Mouse (Mus musculus) heart, embryonic 11.5 days (tissue): ENCODE measurements around the gene Dmxl2. TPM values are rescaled to one million over a fixed set of nuclear protein-coding genes. Genes with fewer than 3 reads are reported as not detected.

Source experiments
- ATAC-seq: fragments of 200-750 bp; cut with Nextera tagmentation; replicated peaks from 2 replicates; pipeline ENCODE4 v1.8.0; 2017; ENCODE audit warnings: moderate library complexity; ENCODE audit not compliant: insufficient number of reproducible peaks, low FRiP score, low TSS enrichment
- H3K27ac ChIP-seq: fragments of 300-500 bp; sonication (generic); 2 replicates; pipeline ENCODE4 v1.5.1; 2014; ENCODE audit warnings: mild to moderate bottlenecking, low read depth, low read length
- H3K27me3 ChIP-seq: fragments of 300-500 bp; sonication (generic); 2 replicates; pipeline ENCODE4 v1.6.1; 2014; ENCODE audit warnings: mild to moderate bottlenecking, low read length, mixed read lengths; ENCODE audit not compliant: control insufficient read depth, insufficient read depth
- H3K36me3 ChIP-seq: fragments of 300-500 bp; sonication (generic); 2 replicates; pipeline ENCODE4 v1.6.1; 2014; ENCODE audit warnings: mild to moderate bottlenecking, low read length, moderate library complexity, mixed read lengths; ENCODE audit not compliant: control insufficient read depth, insufficient read depth
- H3K4me1 ChIP-seq: fragments of 300-500 bp; sonication (generic); 2 replicates; pipeline ENCODE4 v1.6.1; 2014; ENCODE audit warnings: low read length; ENCODE audit not compliant: control insufficient read depth, insufficient read depth
- H3K4me2 ChIP-seq: fragments of 300-500 bp; sonication (generic); 2 replicates; pipeline ENCODE4 v1.6.1; 2014; ENCODE audit warnings: mild to moderate bottlenecking, moderate library complexity
- H3K4me3 ChIP-seq: fragments of 300-500 bp; sonication (generic); 2 replicates; pipeline ENCODE4 v1.5.1; 2014; ENCODE audit warnings: low read depth, low read length
- H3K9ac ChIP-seq: fragments of 300-500 bp; sonication (generic); 2 replicates; pipeline ENCODE4 v1.6.1; 2014; ENCODE audit warnings: mild to moderate bottlenecking, low read depth, low read length, moderate library complexity
- H3K9me3 ChIP-seq: fragments of 300-500 bp; sonication (generic); replicated peaks from 2 replicates; pipeline ENCODE4 v1.6.1; 2016; ENCODE audit warnings: low read length; ENCODE audit not compliant: control insufficient read depth
- WGBS: fragments of 180-500 bp; shearing (Covaris S2); extraction: QIAGEN DNeasy Blood & Tissue Kit; methylation state at CpG from one replicate; pipeline ENCODE4 v1.1.7; 2014; ENCODE audit not compliant: insufficient replicate concordance; 5-methylcytosine and 5-hydroxymethylcytosine counted together
- polyA plus RNA-seq: library from polyadenylated mRNA; unstranded; fragments of >200 nt; fragmentation: Nextera tagmentation; extraction: Ambion mirVana; gene quantifications from 2 replicates; pipeline ENCODE4 v1.2.1, GENCODE M21; 2014

Dmxl2 gene
- polyA plus RNA-seq, 1 experiment from 2014 or later, result 12.5 TPM

DNA sequence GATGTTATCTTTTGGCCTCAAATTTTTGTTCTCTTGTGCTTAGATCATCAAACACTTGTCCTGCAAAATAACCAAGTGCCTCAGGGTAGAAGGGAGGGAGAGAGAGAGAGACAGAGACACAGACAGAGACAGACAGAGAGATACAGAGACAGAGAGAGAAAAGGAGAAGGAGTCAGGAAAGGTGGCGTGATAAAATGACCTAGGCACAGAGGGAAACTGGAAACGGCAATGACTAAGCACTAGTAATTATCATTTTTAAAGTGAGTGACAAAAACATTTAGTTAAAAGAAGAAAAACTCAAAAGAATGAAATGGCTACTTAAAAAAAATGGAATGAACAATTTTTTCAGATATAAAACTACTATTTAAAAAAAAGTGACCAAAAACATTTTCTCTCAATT is 11.8 kb downstream of the Dmxl2 start:
- Histone ChIP-seq H3K4me1 (no peaks in the 10 kb centered on the region), H3K36me3 (no peaks in the 10 kb centered on the region), H3K4me2 (no peak overlapping the region), H3K27ac (no peak overlapping the region), H3K9me3 (no peaks in the 10 kb centered on the region), H3K4me3 (no peak overlapping the region), H3K9ac (no peak overlapping the region), H3K27me3 (no peaks in the 10 kb centered on the region)
- no peak for ATAC-seq
- WGBS, result 55% methylated on average over 2 of the region's 2 CpGs

DNA sequence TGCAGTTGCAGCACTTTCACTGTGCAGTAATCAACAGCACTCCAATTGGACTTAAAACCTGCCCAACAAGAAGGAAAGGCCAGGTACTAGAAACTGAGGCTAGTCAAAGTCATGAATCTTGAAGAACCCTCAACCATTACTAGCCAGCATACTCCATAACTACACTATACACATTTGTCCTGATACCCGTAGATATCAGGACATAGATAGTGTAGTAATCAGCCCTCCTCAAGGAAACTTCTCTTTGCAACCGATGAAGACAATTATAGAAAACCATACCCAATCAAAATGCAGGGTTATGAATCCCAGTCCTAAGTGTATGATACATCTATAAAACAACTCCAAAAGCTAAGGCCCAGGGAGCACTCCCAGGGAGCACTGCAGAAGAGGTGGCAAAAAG is 16.5 kb downstream of the Dmxl2 start:
- Histone ChIP-seq H3K27me3 (no peaks in the 10 kb centered on the region), H3K27ac (no peak overlapping the region), H3K9ac (no peak overlapping the region), H3K9me3 (no peaks in the 10 kb centered on the region), H3K4me1 (no peaks in the 10 kb centered on the region), H3K4me2 (no peak overlapping the region), H3K4me3 (no peak overlapping the region), H3K36me3 (no peaks in the 10 kb centered on the region)
- no peak for ATAC-seq
- WGBS, result 79% methylated on average over 2 of the region's 2 CpGs

DNA sequence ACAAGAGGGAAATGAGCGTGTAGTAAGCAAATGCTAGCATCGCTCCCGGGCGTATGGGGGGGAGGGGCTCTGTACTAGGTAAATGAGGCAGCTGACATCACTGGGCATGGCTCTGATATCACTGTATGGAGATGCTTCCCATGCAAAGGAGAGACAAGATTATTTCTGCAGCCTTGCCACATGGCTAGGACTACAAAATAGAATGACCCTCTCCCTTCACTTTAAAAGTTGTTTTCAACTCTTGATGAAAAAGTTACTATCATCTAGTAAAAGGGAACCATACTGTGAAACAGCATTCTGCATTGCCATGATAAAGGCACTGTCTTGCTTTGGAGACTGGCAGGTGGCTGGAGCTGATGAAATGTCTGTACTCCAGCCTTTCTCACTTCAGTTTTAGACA is 18.2 kb downstream of the Dmxl2 start:
- Histone ChIP-seq H3K4me2 (no peak overlapping the region), H3K4me3 (no peak overlapping the region), H3K9ac (no peak overlapping the region), H3K9me3 (no peaks in the 10 kb centered on the region), H3K27me3 (no peaks in the 10 kb centered on the region), H3K4me1 (peaks cover 2% of the 10 kb centered on the region; the same call in 1 of the 2 replicates), H3K36me3 (no peaks in the 10 kb centered on the region), H3K27ac (no peak overlapping the region)
- ATAC-seq, result no peak
- WGBS, result 67% methylated on average over 4 of the region's 4 CpGs

DNA sequence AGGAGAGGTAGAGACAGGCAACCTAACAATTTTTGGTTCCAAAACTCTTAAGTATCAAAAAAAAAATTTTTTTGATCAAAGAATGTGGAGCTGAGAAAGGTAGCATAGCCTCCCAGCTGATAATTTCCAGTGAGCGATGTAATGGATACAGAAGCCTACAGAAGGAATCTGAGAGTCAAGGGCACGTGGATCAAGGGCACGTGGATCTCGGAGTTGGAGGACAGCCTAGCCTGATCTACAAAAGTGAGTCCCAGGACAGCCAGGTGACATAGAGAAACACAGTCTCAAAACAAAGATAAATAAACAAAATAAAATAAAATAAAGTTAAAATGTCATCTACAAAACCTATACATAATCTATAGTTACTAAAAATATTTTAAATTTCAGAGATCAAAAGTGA is 18.7 kb downstream of the Dmxl2 start:
- no peak overlapping the region for H3K27ac ChIP-seq
- H3K4me3 ChIP-seq, result no peak overlapping the region
- no peaks in the 10 kb centered on the region for H3K36me3 ChIP-seq
- H3K27me3 ChIP-seq, result no peaks in the 10 kb centered on the region
- H3K4me2 ChIP-seq, result no peak overlapping the region
- no peak overlapping the region for H3K9ac ChIP-seq
- peaks cover 3% of the 10 kb centered on the region; the same call in 1 of the 2 replicates for H3K4me1 ChIP-seq
- H3K9me3 ChIP-seq, result no peaks in the 10 kb centered on the region
- no peak for ATAC-seq
- WGBS, result 74% methylated on average over 4 of the region's 4 CpGs

DNA sequence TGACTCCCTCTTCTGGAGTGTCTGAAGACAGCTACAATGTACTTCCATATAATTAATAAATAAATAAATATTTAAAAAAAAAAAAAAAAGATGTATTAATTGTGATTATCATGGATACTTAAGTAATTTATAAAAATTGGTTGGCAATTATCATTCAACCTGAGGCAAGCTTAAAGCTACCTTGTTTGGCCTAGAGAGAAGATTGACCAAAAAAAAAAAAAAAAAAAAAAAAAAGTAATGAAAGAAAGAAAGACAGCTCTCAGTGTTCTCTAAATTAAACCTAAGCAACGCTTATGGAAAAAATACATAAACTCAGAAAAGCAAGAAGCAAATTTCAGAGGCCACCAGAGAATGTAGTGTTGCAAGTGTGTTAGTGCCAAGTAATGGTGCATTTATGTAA is 22.4 kb downstream of the Dmxl2 start:
- H3K9ac ChIP-seq, result no peak overlapping the region
- ATAC-seq, result no peak
- peaks cover 3% of the 10 kb centered on the region; the same call in 1 of the 2 replicates for H3K4me1 ChIP-seq
- no peak overlapping the region for H3K4me2 ChIP-seq
- H3K27ac ChIP-seq, result no peak overlapping the region
- H3K36me3 ChIP-seq, result no peaks in the 10 kb centered on the region
- H3K27me3 ChIP-seq, result no peaks in the 10 kb centered on the region
- WGBS, result 90% methylated on average over 1 of the region's 1 CpGs
- no peak overlapping the region for H3K4me3 ChIP-seq
- H3K9me3 ChIP-seq, result no peaks in the 10 kb centered on the region

DNA sequence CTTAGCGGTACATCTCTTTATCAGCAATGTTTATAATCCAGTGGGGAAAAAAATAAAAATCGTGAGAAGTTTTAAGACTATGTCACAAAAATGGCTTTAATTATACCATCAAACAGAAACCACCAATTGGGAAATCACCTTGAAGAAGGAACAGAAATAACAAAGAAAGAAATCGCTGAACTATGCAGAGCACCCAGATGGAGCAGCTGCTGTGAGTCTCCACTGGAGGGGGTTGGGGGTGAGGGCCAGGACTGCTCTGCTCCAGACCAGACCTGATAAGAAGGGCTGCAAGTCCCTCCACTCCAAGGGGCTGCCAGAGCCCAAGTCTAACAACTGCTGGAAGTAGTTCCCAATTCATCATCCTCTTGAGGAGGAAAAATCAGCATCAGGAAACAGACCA is 23.3 kb downstream of the Dmxl2 start:
- H3K4me3 ChIP-seq, result no peak overlapping the region
- H3K4me2 ChIP-seq, result no peak overlapping the region
- H3K36me3 ChIP-seq, result no peaks in the 10 kb centered on the region
- 55% methylated on average over 3 of the region's 3 CpGs for WGBS
- no peaks in the 10 kb centered on the region for H3K9me3 ChIP-seq
- no peaks in the 10 kb centered on the region for H3K27me3 ChIP-seq
- peaks cover 3% of the 10 kb centered on the region; the same call in 1 of the 2 replicates for H3K4me1 ChIP-seq
- ATAC-seq, result 0 out of 2 replicates have a peak, but pooled peaks have one; percentile 71
- H3K27ac ChIP-seq, result no peak overlapping the region
- no peak overlapping the region for H3K9ac ChIP-seq

DNA sequence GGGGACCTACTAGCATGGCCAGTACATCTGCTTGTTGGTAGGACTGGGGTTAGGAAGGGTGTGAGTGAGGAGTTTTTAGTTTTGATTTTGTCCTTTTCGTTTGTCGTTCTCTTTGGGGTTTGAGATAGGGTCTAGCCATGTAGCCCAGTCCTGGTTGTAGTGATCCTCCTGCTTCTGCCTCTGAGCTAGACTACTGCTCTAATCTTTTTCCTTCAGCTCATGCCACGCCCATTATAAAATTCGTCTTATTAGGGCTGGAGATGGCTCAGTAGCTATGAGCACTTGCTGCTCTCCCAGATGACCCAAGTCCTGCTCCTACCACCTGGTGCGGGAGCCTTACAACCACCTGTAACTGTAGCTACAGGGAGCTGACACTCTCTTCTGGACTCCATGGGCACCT is 26.9 kb downstream of the Dmxl2 start:
- Histone ChIP-seq H3K36me3 (no peaks in the 10 kb centered on the region), H3K27me3 (no peaks in the 10 kb centered on the region), H3K4me2 (no peak overlapping the region), H3K27ac (no peak overlapping the region), H3K9me3 (no peaks in the 10 kb centered on the region), H3K4me1 (peaks cover 3% of the 10 kb centered on the region; the same call in 1 of the 2 replicates), H3K9ac (no peak overlapping the region), H3K4me3 (no peak overlapping the region)
- WGBS, result 84% methylated on average over 5 of the region's 5 CpGs
- no peak for ATAC-seq

DNA sequence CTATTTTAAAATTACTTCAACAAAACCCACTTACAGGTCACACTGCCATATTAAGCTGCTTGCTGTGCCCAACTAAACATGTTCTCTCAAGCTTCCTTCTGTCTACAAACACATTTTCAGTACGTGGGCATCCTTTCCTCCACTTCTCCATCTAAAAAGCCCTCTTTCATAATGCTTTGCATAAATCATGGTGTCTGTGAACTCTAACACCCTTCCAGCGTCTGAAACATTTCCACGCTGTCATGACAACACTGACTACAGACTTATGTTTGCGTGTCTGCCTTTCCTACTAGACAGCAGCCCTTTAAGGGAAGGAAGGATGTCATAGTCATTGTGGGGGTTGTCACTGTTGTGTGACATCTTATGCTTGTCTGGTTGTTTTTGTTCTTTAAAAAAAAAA is 27.4 kb downstream of the Dmxl2 start:
- H3K4me3 ChIP-seq, result no peak overlapping the region
- H3K27me3 ChIP-seq, result no peaks in the 10 kb centered on the region
- peaks cover 3% of the 10 kb centered on the region; the same call in 1 of the 2 replicates for H3K4me1 ChIP-seq
- ATAC-seq, result no peak
- no peaks in the 10 kb centered on the region for H3K9me3 ChIP-seq
- WGBS, result 72% methylated on average over 4 of the region's 4 CpGs
- no peak overlapping the region for H3K9ac ChIP-seq
- no peak overlapping the region for H3K27ac ChIP-seq
- no peak overlapping the region for H3K4me2 ChIP-seq
- H3K36me3 ChIP-seq, result no peaks in the 10 kb centered on the region

DNA sequence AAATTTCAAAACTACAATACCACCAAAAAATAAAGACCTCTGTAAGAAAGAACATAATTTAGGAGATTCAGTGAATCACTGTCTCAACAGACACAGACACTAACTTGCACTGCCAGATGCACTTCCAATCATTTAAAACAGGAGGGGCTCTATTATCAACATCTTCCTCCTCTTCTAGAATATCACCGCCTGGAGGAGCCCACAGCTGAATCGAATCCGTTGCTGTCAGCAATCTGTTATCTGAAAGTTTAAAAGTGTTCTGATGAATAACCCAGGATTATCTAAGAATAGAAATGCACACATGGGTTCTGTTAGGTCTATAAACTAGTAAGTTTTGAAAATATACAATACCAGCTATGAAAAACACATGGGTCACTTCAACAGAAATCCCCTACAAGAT is 28.6 kb downstream of the Dmxl2 start:
- H3K4me2 ChIP-seq, result no peak overlapping the region
- ATAC-seq, result no peak
- no peak overlapping the region for H3K27ac ChIP-seq
- 17% methylated on average over 3 of the region's 3 CpGs for WGBS
- no peaks in the 10 kb centered on the region for H3K36me3 ChIP-seq
- H3K4me3 ChIP-seq, result no peak overlapping the region
- H3K27me3 ChIP-seq, result no peaks in the 10 kb centered on the region
- no peaks in the 10 kb centered on the region for H3K4me1 ChIP-seq
- no peak overlapping the region for H3K9ac ChIP-seq
- no peaks in the 10 kb centered on the region for H3K9me3 ChIP-seq
